Mouse (Mus musculus) limb, embryonic 14.5 days (tissue): ENCODE data around the gene Mtcl1. TPM values are rescaled to one million over a fixed set of nuclear protein-coding genes. Genes with fewer than 3 reads are reported as not detected.

ENCODE experiments used
- ATAC-seq: fragments of 200-750 bp; cut with Nextera tagmentation; 2 replicates; pipeline ENCODE4 v1.8.0; 2017; ENCODE audit warnings: low read depth, moderate number of reproducible peaks, moderate TSS enrichment; ENCODE audit not compliant: low FRiP score
- DNase-seq: peaks from one replicate; pipeline ENCODE4 v3.0.0-alpha.2; 2015; ENCODE audit warnings: low spot score
- H3K27ac ChIP-seq: fragments of 300-500 bp; sonication (generic); replicated peaks from 2 replicates; pipeline ENCODE4 v1.5.1; 2014; ENCODE audit warnings: low read depth, mild to moderate bottlenecking, low read length, moderate library complexity, mixed read lengths
- H3K27me3 ChIP-seq: fragments of 300-500 bp; sonication (generic); 2 replicates; pipeline ENCODE4 v1.6.1; 2014; ENCODE audit warnings: low read length, mixed read lengths; ENCODE audit not compliant: control insufficient read depth, insufficient read depth
- H3K36me3 ChIP-seq: fragments of 300-500 bp; sonication (generic); 2 replicates; pipeline ENCODE4 v1.6.1; 2014; ENCODE audit warnings: mild to moderate bottlenecking, low read length, moderate library complexity, mixed read lengths; ENCODE audit not compliant: control insufficient read depth, insufficient read depth
- H3K4me1 ChIP-seq: fragments of 300-500 bp; sonication (generic); 2 replicates; pipeline ENCODE4 v1.6.1; 2014; ENCODE audit warnings: antibody characterized with exemption, low read length, mixed read lengths; ENCODE audit not compliant: control insufficient read depth, insufficient read depth
- H3K4me2 ChIP-seq: fragments of 300-500 bp; sonication (generic); replicated peaks from 2 replicates; pipeline ENCODE4 v1.6.1; 2014; ENCODE audit warnings: low read depth, mild to moderate bottlenecking, low read length, moderate library complexity; ENCODE audit not compliant: severe bottlenecking
- H3K4me3 ChIP-seq: fragments of 300-500 bp; sonication (generic); replicated peaks from 2 replicates; pipeline ENCODE4 v1.5.1; 2014; ENCODE audit warnings: low read length
- H3K9ac ChIP-seq: fragments of 300-500 bp; sonication (generic); 2 replicates; pipeline ENCODE4 v1.6.1; 2014; ENCODE audit warnings: mild to moderate bottlenecking, low read depth, low read length, moderate library complexity; ENCODE audit not compliant: severe bottlenecking
- H3K9me3 ChIP-seq: fragments of 300-500 bp; sonication (generic); 2 replicates; pipeline ENCODE4 v1.6.1; 2016; ENCODE audit warnings: low read length; ENCODE audit not compliant: control insufficient read depth
- POLR2A ChIP-seq: fragments of 200-500 bp; IDR thresholded peaks from 2 replicates; pipeline ENCODE4 v1.8.0; 2012; ENCODE audit warnings: inconsistent platforms, mild to moderate bottlenecking, moderate library complexity, borderline replicate concordance; ENCODE audit not compliant: insufficient read depth, insufficient read length; ENCODE audit errors: extremely low read depth
- WGBS: fragments of 180-500 bp; shearing (Covaris S2); extraction: QIAGEN DNeasy Blood & Tissue Kit; methylation state at CpG from one replicate; pipeline ENCODE4 v1.1.7; 2014; 5-methylcytosine and 5-hydroxymethylcytosine counted together
- polyA plus RNA-seq, 2 experiments: library from polyadenylated mRNA; depleted of rRNA in 1 of 2; stranded (reverse) in 1 of 2; unstranded in 1 of 2; fragments of >200 nt; fragmentation: Nextera tagmentation in 1 of 2; extraction: Ambion mirVana in 1 of 2; gene quantifications; 2 replicates each; pipeline versions ENCODE4 v1.2.1 to v1.2.3; 2012 to 2014

The Mtcl1 gene
- polyA plus RNA-seq (2012; rRNA removed) (6.7 and 7.8 TPM in 2 replicates), polyA plus RNA-seq (2014; fragmentation: Nextera tagmentation; extraction: Ambion mirVana) (4.7 and 5.3 TPM in 2 replicates)

GRCm38 (mm10) chr17:66449460-66450341 lies at the start of gene Mtcl1:
Gene Mtcl1, minus strand, starts transcription at chr17:66449750.
- peaks cover 15% of the 10 kb centered on the region; the same call in 1 of the 2 replicates for H3K4me1 ChIP-seq
- peak within 1 kb of the TSS; percentile 73 for H3K9ac ChIP-seq
- WGBS, result under 1% methylated on average over 43 of the region's 76 CpGs
- H3K9me3 ChIP-seq, result no peaks in the 10 kb centered on the region
- H3K4me3 ChIP-seq, result peak within 1 kb of the TSS; percentile 75
- H3K27ac ChIP-seq, result peak within 1 kb of the TSS; percentile 67; the same call in 1 of the 2 replicates
- peak within 1 kb of the TSS; percentile 97 for H3K4me2 ChIP-seq
- DNase-seq, result peak; percentile 71
- peak; percentile 87 for ATAC-seq
- peaks cover 7% of the 10 kb centered on the region; the same call in 1 of the 2 replicates for H3K27me3 ChIP-seq
- no peaks in the 10 kb centered on the region for H3K36me3 ChIP-seq
- 0 out of 2 replicates have a peak, but pooled peaks have one; percentile 58 for TF ChIP-seq POLR2A

DNA sequence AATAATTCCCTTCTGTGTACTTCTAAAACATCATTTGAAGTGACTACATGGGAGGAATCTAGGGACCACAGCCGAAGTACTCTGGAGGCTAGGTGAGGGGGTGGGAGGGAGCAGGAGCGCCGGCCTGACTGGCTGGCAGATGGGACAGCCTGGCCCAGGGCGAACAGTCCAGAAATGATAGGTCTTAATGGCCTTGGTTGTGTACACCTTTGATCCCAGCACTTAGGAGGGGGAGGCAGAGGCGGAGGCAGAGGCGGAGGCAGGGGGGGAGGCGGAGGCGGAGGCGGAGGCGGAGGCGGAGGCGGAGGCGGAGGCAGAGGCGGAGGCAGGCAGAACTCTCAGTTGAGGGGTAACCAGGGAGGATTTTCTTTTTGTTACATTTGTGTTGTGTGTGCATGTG lies 49.0 kb upstream of the Mtcl1 start:
- H3K9ac ChIP-seq, result no peak overlapping the region
- H3K4me3 ChIP-seq, result no peak overlapping the region
- no peaks in the 10 kb centered on the region for H3K9me3 ChIP-seq
- H3K4me2 ChIP-seq, result no peak overlapping the region
- no peak overlapping the region for H3K27ac ChIP-seq
- no peaks in the 10 kb centered on the region for H3K27me3 ChIP-seq
- H3K4me1 ChIP-seq, result no peaks in the 10 kb centered on the region
- no peak for DNase-seq
- 80% methylated on average over 12 of the region's 14 CpGs for WGBS
- peaks cover 77% of the 10 kb centered on the region for H3K36me3 ChIP-seq
- no peak for ATAC-seq
- no peak for TF ChIP-seq POLR2A

GRCm38 (mm10) chr17:66496589-66496988 lies 47.0 kb upstream of the Mtcl1 start:
- no peaks in the 10 kb centered on the region for H3K9me3 ChIP-seq
- peaks cover 72% of the 10 kb centered on the region for H3K36me3 ChIP-seq
- TF ChIP-seq POLR2A, result no peak

DNA sequence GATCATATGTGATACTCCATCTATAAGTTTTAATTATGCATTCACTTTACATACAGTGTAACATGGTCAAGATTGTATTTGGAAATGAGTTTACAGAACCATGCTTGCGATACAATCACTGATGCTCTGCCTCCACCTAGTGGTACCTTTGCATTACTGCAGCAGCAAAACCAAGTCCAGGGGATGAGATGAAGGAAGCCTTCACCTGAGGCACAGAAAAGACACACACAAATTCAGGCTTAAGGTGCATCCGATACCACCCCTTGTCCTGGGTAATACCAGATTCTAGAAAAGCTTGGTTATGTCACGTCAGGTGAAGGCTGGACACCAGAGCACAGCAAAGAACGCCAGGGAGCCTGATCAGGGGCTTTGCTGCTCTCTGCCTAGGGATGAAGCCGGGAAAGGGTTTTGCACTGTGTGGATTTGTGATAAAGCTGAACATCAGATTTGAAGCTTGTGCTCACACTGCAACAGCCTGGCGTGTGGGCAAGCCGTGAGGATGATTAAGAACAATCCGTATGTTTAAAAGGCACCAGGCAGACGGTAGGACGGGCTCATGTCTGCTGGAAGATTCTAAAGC lies 40.6 kb upstream of the Mtcl1 start:
- H3K9me3 ChIP-seq, result no peaks in the 10 kb centered on the region
- peaks cover 13% of the 10 kb centered on the region for H3K36me3 ChIP-seq
- no peak overlapping the region for H3K4me3 ChIP-seq
- no peak overlapping the region for H3K27ac ChIP-seq
- DNase-seq (peak; percentile 67), ATAC-seq (peak; percentile 30; the same call in 1 of the 2 replicates)
- H3K27me3 ChIP-seq, result no peaks in the 10 kb centered on the region
- WGBS, result 42% methylated on average over 10 of the region's 10 CpGs
- H3K4me2 ChIP-seq, result no peak overlapping the region
- peak; percentile 39; the same call in 1 of the 2 replicates for TF ChIP-seq POLR2A
- no peak overlapping the region for H3K9ac ChIP-seq
- no peaks in the 10 kb centered on the region for H3K4me1 ChIP-seq

More at GRCm38 (mm10) chr17:66496589-66496988, 47.0 kb upstream of the Mtcl1 start:
- Histone ChIP-seq H3K4me1 (no peaks in the 10 kb centered on the region), H3K4me3 (no peak overlapping the region), H3K4me2 (no peak overlapping the region), H3K27ac (no peak overlapping the region), H3K9ac (no peak overlapping the region), H3K27me3 (no peaks in the 10 kb centered on the region)
- DNase-seq (no peak), ATAC-seq (no peak)
- 92% methylated on average over 9 of the region's 9 CpGs for WGBS

- Histone ChIP-seq H3K9ac (no peak overlapping the region), H3K4me3 (no peak overlapping the region)
- 87% methylated on average over 6 of the region's 6 CpGs for WGBS
Measured at GRCm38 (mm10) chr17:66486576-66486975, 37.0 kb upstream of the Mtcl1 start.

More at GRCm38 (mm10) chr17:66486576-66486975, 37.0 kb upstream of the Mtcl1 start:
- no peak overlapping the region for H3K4me2 ChIP-seq
- H3K27me3 ChIP-seq, result no peaks in the 10 kb centered on the region
- H3K9me3 ChIP-seq, result no peaks in the 10 kb centered on the region
- no peak for TF ChIP-seq POLR2A
- no peaks in the 10 kb centered on the region for H3K36me3 ChIP-seq
- H3K27ac ChIP-seq, result no peak overlapping the region
- no peaks in the 10 kb centered on the region for H3K4me1 ChIP-seq
- no peak for ATAC-seq
- no peak for DNase-seq
